Mouse (Mus musculus): Measurements from ENCODE around the gene Grik1.

Gene Grik1

DNA sequence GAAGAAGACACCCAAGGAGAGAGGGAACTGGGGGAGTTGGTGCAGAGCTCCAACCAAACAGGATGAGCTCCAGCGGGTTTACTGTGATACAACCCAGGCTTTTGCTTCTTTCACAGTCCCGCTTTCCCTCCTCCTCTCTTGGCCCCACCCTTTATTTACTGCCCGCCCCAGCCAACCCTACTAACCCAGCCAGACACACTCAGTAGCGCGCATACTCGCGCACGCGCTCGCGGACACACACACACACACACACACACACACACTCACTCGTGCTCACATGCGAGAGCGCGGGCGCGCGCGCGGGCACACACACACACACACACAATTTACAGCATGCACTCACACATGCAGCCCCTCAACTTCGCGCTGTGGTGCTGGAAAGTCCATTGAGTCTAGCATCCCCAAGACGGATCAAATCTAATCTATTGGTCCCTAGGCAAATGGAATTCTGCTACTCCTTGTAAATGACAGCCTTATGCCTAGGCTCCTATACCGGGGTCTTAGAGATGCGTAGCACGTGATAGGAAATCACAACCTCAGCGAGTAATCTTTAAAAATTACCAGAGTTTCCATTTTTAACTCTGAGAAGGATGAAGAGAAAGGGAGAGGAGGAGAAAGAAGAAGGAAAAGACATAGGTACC is at the start of gene Grik1:
TSS of gene Grik1 (minus strand) at position 134 of the 641 bp plus-strand sequence.
- no peak for DNase-seq (ENCODE audit: low read depth, low spot score)

DNA sequence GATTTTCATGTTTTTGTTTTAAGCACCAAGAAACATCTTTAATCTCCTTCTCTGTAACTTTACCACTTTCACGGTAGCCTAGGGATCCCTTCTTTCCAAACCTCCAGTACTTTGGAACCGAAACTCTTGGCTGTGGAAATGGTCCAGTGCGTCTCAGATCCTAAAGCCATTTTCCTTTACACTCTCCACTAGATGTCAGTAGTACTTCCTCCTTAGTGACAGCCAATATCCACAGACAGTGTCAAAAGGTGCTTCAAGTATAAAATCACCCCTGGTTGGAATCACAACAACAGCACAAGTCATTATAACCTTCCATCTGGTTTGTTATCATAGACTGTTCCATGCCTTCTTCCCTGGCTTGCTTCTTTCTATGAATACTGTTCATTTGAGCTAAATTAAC is 4.1 kb upstream of the Grik1 start:
- DNase-seq (ENCODE audit: low read depth, low spot score) = no peak

DNA sequence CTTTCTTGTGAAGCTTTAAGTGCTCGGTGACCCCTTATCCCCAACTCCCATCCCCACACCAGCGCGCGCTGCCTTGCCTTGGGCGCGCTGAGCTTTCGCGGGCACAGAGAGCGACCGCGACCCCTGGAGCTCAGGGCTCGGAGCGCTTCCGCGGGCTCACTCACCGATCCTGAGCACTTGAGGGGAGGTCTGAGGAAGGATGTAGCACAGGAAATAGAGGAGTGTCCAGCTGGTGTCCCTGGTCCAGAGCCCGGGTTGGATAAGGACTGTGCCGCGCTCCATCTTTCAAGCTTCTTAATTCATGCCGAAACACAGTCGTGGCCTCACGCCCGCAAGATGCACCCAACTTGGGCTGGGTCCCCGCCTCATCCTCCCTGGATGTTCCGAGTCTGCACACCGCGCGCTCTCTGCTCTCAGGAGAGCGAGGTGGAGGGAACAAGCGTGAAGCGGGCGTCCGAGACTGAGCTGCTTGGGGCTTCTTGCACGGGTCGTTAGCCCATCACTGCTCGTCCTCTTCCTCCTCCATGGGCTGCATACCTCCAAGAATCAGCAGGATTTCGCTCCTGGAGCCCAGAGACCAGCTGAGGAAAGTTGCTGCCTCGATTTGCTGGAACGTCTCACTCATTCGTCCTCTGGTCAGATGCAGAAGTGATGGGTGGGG is 514 bp downstream of the Grik1 start:
- no peak for DNase-seq (ENCODE audit: low read depth, low spot score)

DNA sequence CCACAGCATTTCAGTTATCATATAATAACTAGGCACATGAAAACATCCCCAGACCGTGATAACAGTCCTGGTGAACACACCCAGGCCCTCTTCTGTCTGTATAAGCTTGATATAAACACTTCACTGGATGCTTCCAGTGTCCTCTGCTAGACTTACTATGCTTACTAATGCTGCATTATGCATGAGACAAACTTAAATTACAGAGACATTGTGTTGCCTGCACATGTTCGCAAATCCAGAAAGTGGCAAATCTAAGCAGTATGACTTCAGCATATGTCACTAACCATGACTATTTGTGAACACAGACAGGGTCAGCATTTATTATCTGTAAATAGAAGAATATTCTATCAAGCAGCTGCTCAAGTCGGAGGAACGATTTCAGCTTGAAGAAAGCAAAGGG is 31.7 kb downstream of the Grik1 start:
- DNase-seq (ENCODE audit: low read depth, low spot score) = no peak

DNA sequence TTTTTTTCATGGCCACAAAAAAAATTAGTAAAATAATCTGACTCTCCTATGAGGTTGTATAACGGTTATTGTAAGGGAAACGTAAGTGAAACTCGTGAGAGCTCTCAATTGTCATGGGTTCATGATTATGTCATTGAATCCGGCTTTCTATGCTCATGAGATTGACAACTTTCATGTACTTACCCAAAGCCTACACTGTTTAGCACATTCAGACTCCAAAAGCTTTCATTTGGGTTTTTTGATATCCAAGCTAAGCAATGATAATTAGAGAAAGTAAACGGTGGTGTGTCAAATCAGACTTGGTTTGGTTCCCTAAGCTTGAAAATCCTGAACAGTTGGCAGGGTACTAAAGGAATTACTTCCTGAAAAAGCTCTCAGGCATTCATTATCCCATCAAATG is 33.0 kb downstream of the Grik1 start:
- no peak for DNase-seq (ENCODE audit: low read depth, low spot score)

DNA sequence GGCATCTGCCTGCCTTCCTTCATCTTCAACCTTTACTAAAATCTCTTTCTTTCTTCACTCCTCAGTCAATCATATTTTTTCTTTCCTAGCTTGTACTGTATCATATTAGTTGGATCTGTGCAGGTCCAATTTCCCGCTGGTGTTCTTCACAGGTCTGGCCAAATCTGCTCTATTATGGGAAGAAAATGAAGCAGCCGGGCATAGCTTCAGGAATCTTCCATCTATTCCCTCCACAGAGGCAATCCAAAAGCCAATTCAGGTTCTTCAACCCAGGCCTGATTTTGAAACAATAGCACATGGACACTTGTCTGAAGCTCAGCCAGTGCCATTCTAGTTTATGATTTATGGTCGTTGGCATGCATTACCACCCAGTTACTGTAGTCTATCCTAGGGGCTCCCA is 34.0 kb downstream of the Grik1 start:
- no peak for DNase-seq (ENCODE audit: low read depth, low spot score)

DNA sequence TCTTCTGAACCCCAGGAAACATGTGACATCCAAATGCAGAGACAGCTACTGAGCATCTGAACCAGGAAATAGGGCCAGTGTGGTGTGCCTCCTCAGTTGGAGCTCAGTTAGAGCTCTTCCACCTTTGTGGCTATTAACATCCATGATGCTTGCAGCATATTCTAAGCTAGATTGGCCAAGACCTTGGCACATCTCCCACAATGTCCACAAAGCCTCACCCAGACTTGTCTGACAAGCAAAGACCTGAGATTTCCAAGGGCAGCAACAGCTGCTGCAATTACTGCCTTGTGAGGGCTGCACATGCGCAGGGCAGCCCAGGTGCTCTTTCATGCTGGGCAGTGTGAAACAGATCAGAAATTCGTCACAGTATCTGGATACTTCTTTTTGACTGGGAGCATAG is 37.4 kb downstream of the Grik1 start:
- DNase-seq (ENCODE audit: low read depth, low spot score) = no peak

DNA sequence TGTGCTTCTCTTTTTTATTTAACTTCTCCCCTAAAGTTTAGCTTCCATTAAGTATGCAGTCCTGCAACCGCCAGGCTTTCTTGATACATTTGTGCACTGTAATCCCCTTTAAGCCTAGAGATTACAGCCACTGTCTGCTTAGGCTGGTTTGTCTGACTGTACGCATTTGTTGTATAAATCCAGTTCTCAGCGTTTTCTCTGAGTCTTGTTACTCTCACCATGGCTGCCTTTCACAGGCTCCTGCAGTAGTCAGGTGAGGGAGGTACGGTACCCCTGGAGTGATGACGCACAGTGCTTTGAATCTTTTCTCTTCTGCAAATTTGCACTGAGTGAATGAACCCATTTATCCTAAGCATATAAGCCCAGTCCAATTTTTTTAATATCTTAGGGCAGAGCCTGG is 39.0 kb downstream of the Grik1 start:
- DNase-seq (ENCODE audit: low read depth, low spot score) = no peak

DNA sequence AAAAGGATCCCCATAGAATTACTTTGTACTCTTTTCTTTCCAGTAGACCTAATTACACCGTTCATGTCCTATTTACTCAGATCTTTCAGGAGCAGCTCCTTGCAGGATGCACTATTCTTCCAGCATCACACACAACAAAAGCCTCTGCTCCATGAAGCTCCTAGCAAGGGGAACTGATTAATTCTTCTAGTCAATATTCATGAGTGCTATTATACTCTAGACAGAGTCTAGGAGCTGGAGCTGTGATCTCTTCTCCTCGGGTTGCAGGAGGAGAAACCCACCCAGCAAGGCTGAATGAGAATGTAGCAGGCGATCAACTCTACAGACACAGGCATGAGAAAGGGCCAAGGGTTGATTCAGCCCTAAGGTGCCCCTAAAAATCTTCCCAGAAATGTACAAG is 40.2 kb downstream of the Grik1 start:
- no peak for DNase-seq (ENCODE audit: low read depth, low spot score)

DNA sequence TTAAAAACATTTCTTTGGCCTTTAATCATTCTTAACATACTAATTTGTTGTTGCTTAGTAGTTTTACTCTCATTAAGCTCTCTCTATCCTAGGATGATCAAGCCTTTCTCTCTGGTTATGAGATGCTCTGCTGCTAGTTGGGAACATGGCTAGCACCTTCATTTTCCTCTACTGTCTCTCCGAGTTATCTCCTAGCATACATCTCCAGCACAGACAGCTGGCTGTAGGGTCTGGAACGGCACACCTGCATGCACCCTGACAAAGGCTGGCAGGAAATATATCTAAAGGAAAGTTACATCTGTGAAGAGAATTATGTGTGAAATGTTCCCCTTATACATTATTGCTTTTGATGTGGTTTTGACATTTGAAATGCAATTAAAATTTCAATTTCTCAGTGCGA is 42.5 kb downstream of the Grik1 start:
- DNase-seq (ENCODE audit: low read depth, low spot score) = no peak

DNA sequence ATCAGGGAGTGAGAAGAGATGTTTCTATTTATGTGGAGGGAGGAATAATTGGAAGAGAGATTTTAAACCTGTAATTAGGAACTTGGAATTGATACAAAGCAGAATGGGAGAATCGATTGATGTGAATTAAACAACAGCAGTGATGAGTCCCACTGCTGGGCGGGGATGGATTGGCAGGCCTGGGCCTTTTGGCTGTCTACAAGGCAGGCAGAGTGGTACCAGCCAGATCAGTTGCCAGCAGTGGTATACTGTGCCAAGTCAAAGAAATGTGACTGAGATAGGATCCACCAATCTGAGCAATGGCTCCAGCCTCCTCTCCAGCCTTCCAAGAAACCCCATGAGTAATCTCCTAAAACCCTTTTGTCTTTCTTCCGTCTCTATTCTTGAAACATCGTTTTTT is 45.4 kb downstream of the Grik1 start:
- DNase-seq (ENCODE audit: low read depth, low spot score) = no peak

DNA sequence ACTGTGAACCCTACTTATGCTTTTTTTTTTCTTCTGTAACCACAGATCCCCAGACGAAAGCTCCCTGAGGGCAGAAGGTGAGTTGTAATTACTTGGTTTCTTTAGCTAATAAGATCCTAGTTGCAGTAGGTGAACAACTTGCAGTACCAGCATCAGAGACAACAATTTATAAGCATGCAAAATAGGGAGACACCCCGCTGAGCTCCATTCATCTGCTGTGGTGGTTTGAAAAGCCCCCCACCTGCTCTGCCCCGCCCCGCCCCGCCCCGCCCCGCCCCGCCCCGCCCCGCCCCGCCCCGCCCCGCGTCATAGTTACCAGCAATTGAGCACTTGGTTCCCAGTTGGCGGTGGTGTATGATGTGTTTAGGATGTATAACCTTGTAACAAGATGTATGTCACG is 64.4 kb downstream of the Grik1 start:
- no peak for DNase-seq (ENCODE audit: low read depth, low spot score)

DNA sequence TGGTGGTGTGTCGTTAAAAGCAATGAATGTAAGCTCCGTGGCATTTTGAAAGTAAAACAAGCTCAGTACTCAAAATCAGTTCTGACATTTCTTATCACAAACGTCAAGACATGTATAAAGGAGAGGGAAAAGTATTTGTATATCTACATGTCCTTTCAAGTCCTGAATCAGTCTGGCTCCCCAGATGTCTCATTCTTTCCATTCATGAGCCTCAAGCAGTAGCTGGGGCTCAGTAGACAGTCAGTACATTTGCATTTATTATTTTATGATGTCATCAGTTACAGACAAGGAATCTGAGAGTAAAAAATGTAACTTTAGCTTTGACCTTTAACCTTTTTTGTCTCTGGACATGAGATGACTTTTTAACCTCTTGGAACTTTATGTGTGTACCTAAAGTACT is 68.1 kb downstream of the Grik1 start:
- no peak for DNase-seq (ENCODE audit: low read depth, low spot score)

DNA sequence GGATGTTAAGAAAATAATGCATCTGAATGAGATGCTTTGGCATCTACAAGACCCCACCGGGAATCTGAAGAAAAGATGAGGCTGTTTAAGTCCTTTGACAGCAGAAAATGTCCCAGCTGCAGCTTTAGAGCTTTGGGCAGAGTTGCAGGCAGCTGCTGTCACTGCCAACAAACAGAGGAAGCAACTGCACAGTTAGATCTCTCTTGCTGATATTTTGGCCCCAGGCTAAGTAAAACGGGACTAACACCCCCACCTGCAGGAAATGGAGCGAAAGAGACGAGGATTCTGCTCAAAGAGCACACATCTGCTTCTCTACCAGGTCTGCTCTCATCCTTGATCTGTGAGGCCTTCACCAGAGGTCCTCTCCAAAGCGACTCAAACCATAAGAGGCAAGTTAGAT is 77.5 kb downstream of the Grik1 start:
- DNase-seq (ENCODE audit: low read depth, low spot score) = no peak

DNA sequence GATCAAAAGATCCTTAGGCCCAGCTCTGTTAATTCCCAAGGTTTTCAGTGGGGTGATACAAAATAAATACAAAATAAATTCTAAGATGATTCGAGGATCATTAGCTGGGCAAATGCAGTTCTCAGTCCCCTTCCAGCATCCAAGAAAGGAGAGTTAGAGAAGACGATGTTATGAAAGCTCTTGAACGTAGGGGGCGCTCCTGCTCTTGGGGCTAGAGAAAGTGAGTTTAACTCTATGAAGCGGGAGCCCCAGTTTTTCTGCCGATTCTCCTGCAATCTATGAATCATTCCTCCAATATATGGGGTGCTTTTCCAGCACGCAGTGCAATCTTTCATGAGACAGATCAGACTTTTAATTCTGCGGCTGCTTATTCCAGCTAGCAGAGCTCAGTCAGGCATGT is 78.2 kb downstream of the Grik1 start:
- no peak for DNase-seq (ENCODE audit: low read depth, low spot score)

DNA sequence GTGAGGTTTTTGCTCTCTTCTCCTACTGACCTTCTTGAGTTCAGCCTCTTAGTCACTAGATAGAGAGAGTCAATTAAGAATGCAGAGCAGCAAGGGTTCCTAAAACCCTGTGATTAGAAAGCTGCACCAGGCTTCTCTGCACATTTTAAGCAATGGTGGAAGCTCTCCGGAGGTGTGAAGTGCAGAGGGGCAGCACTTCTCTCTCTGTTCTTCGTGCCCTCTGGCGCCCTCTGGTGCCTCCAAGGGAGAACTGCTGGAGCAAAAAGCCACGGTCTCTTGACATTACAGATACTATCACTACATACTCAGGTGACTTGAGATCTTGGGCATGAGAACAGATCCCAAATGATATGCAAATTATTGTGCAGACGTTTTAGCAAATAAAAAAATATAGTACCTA is 85.7 kb downstream of the Grik1 start:
- no peak for DNase-seq (ENCODE audit: low read depth, low spot score)

DNA sequence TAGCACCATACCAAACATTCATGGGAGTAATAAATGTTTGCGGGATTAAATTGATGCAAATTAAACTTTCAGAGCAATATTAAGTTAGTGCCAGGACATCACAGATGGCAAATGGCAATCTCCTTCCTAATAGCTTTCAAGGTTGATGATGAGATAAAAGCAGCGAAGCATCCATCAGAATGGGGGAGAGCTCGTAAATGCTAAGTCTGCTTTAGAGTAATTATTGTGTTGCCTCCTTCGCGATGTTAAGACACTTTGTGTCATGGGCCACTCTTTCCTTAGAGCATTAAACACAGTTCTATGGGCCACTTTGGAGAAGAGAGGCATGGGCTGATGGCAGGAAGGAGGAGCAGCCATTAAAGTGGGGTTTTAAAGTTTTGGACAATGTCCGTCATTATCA is 86.1 kb downstream of the Grik1 start:
- no peak for DNase-seq (ENCODE audit: low read depth, low spot score)

DNA sequence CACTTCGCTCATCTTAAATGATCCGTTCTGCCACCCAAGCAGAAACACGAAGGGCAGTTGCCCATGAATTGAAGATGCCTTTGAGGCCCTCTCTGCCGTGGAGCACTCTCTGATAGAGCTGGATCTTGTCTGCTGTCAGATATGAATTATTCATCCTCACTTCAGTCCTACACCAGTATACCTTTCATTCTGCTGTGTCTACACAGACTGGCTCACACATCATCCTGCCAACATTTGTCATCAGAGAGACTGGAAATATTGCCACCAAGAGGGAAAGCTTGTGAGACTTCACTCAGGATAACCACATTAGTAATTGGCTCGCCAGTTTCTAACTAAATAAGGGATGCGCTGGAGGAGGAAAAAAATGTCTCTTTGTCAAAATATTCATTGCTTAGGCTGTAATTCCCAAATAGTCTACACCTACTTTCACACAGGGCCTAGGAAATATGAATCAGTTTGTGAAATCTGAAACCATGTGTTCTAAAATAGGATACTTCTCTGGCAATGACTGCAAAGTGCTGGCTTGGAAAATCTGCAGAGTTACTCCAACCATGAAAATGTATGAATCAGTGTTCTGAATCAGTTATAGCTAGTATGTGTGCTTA is 102.5 kb downstream of the Grik1 start:
- no peak for DNase-seq (ENCODE audit: low read depth, low spot score)

DNA sequence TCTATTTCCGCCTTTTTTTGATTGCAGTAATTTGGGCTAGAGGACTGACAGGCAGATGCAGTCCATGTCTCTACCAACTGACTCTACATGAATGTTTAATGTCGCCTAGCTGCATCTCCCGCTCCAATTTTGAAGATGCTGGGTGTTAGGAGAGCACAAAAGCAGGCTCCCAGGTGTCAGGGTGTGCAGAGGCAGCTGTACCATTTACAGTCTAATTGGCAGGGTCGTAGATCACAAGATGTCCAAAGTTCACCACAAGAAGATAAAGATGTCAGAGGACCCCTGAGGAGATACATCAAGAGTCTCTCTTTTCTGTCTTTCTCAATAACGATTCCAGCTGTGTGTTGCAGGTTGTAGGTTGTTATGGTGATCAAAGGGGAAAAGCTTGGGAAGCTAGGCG is 111.3 kb downstream of the Grik1 start:
- no peak for DNase-seq (ENCODE audit: low read depth, low spot score)

DNA sequence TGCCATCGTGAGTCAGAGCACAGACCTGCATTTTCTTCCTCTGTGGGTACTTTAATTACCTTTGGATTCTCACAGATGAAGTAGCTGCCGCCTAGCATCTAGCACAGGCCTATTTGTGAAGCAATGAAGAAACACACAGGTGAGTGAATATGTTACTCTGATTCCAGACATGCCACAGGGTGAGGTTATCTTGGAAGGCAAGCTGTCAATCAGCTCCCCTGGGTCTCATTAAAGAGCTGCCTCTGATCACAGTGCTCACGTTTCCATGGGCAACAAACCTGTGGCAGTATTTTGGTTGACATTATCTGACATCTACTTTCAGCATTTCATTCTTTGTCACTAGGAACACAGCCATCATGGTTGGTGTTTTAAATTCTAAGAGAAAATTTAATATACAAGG is 112.7 kb downstream of the Grik1 start:
- DNase-seq (ENCODE audit: low read depth, low spot score) = no peak

DNA sequence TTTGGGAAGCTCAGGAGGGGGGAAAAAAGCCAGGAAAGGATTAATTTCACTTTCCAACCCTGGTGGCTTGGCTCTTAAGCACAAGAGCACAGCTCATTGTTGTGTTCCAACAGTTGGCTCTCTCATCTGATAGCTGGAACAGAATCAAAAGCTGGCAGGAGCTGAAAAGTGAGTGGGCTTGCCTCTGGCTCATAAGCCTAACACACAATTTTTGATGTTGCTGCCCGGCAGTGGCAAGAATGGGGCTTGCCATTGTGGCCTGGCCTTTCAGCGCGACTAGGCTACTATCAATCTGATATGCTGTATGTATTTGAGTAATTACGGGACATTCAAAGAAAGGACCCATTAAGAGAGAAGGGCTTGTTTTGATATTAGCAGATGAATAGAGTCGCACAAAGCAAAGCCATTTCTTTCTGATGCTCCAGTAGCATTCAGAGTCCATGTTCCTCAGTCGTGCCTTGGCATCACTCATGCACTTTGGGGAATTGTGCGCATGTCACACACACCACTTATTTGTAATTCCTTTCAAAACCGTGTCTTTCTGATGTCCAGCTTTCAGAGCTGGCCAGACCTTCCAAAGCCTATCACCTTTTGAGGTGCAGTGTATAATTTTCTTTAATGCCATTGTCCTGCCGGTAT is 115.9 kb downstream of the Grik1 start:
- no peak for DNase-seq (ENCODE audit: low read depth, low spot score)

DNA sequence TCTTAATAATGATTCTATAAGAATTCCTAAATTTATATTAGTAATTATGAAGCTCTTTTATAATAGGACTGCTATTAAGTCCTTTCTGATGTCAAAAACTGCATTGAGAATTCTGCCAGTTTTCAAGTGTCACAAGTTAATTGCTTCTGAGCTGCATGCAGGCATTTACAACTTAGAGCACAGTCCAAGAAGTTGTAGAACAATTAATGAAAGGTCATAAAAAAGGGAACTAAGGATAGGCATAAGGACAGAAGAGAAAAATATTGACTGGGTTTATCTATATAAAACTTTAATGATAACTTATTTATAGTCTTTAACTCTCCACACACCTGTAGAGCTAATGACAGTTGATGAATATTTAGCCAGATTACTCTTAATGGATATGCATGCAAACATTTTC is 123.5 kb downstream of the Grik1 start:
- DNase-seq (ENCODE audit: low read depth, low spot score) = no peak

DNA sequence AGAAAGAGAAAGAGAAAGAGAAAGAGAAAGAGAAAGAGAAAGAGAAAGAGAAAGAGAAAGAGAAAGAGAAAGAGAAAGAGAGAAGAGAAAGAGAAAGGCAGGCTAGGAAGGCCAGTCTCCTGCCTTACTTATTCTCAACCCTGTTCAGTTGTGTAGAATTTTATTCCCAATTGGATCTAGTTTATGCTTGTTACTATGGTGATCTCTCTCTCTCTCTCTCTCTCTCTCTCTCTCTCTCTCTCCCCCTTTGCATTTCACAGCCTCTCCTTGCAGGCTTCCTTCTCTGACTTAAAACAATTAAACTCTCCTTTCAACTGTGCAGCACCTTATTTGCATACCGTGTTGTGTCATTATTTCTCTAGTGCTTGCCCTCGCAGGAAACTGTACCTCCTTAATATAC is 147.5 kb downstream of the Grik1 start:
- DNase-seq (ENCODE audit: low read depth, low spot score) = no peak
